Mouse (Mus musculus): Measurements from ENCODE around the gene Tlr5.
A peak's percentile ranks its signal among the peaks of the same experiment; 100 is the strongest.

The Tlr5 gene

DNA sequence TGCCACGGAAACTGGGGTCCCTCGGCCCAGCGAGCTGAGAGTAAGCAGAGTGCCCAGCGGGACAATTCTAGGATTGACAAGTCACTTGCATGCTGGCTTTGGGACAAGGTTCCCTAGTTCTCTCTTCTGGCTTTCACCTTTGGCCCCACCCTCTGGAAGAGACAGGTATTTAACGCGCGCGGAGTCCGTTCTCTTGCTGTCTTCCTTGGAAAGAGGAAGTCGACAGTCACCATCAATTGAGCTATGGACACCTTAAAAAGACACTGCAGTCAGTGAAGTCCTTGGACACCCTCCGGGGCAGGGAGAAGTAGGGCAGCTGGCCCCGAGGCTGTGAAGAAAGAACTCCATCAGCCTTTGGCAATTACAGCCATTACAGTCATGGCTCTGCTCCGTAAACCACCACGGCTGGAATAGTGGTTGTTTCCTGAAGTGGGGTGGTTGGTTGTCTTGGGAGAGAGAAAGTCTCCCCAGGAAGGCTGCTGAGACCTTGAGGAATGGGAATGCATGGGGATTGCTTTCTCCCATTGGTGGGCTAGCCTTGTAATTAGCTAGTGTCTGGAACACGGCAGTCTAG, 546 bp downstream of the Tlr5 start:
- no peak for DNase-seq

DNA sequence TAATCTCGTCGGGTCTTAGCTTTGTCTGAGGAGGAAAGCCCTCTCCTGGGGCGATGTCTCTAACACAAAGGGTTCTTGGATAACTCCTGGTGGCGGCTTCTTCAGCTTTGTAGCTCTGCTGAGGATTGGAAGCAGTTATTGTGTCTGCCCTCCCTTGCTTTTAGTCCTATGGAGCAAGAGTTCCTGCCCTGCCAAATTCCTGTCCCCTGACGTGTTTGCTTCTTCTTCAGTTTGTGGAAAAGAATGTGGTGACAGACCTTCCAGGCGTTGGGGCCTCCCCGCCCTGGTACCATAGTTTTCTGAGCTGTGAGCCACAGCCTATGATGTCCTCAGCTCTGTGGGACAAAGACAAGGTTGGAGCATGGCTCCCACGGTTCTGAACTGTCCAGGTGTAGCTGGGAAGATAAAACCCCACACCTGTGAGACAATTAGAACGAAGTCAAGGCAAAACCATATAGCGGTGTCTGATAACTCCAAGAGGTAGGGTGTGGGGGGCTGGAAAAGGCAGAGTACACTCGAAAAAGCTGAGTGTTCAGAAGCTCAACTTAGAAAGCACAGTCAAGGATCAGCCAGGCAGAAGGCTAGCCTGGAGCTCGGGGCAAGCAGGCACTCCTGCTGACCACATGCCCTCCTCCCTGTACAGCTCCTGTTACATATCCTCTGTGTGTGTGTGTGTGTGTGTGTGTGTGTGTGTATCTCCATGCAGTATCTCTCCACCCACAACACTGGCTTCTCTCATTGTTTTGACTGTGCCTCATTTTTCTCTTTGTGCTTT, 1.8 kb downstream of the Tlr5 start:
- DNase-seq: no peak

- no peak for DNase-seq
Observed at GRCm38 (mm10) chr1:182957001-182957757, 2.6 kb downstream of the Tlr5 start.

DNA sequence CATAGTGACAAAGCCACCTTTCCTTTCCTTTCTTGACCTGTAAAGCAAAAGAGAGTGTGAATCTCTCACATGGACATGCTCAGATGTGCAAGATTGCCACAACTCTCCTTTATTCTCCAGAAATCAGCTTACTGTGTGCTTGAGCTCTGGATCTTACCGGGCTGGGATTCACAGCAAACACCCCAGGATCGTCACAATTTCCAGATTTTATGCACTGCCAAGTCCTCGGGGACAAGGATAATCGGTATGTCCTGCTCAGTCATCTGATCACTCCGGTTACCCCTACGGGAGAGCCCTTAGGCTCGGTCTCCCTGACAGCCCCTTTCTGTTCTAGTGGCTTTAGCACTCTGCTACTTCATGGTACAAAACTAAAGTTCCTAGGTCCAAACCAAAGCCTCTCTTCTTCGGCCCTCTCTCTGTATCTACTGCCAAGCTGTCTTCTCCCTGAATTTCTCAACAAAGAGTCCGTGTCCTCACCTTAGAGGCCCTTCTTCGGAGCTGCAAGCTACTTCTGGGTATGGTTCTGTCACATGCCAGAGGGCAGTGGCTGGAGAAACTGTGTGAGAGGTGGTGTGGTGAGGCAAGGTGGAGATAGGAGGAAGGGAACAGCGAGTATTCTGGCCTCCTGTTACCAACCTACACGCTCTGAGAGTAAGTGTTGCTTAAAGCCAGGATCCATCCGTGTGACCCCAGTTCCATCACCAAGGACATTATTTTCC, 3.4 kb downstream of the Tlr5 start:
- DNase-seq: no peak

GRCm38 (mm10) chr1:182958824-182959223, 4.2 kb downstream of the Tlr5 start:
- DNase-seq: no peak

DNA sequence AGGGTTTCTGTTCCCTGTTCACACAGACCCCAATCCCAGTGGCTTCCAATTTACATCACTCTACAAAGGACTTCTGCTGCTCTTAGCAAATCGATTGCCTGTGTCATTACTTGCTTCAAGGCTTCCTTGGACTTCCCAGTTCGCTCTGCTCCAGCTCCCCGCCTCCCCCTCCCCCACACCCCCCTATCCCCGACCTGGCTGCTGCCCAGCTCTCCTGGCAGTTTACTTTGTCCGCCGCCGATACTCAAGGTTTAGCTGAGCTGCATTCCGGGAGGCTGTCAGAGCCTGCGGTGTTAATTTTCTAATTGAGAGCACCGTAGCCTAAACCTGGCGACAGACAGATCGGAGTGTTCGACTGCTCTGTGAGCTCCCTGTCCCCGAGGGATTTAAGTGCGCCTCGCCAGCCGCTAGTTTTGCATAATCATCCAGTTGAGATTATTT, 4.7 kb downstream of the Tlr5 start:
- peak; percentile 66 for DNase-seq

DNA sequence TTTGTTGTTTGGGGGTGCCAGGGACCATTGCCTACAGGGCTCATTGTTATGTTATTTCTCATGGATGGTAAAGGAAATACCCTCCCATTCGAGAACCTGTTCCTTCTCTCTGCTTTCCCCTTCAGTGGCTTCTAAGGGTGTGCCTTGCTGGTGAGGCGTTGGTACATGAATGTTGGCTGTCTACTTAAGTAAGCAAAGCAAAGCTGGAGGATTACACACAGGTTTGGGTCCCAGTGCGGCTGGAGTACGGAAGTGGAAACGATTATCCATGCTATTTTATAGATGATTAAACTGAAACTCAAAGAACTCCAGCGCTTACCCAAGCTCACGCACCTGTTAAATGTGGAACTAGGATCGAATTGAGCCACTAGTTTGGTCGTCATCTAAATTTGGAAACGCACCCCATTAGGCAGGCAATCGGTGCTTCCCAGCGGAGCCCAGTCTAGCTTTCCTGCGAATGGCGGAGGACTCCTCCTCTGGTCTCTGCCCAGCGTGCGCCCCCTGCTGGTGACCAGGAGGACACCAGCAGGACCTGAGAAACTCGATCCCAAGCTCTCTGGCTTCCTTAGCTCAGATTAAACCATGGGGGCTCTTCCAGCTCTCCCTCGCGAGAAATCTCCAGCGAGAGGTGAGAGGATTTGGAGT, 5.3 kb downstream of the Tlr5 start:
- DNase-seq: peak; percentile 93

DNA sequence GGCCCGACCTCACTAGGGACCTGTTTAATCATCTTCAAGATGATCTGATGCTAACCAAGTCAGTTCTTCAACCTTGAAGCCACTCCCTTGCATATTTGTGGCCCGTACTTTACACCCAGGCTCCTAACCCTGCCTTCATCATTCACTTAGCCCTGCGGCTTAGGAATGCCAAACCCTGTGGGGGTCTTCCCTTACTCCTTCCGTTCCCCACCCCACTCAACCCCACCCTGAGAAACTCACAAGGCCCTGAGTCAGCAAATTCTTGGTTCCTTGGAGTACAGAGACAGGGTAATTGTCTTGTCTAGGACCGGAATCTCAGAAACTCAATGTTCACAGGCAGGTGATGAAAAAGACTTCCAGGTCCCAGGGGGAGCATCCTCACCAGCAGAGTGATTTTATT, 6.5 kb downstream of the Tlr5 start:
- DNase-seq: no peak

DNA sequence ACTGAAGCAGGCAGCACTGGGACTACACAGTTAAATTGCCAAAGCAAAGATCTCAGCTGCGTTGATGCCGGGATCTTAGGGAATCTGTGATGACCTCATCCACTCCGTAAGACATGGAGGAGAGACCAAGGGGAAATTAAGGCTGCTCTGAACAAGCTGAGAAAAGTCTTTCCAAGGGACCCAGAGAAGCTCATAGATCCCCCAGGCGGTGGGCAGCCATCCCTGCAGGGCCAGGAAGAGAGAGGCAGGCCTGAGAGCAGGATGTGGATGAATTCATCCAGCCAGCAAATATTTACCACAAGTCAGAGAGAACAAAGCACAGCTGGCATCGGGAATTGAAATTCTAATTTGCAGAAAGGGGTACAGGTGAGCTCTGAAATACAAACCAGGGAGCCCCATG, 8.7 kb downstream of the Tlr5 start:
- no peak for DNase-seq

GRCm38 (mm10) chr1:182964855-182965466, 10.4 kb downstream of the Tlr5 start:
- DNase-seq: no peak

- no peak for DNase-seq
Observed at GRCm38 (mm10) chr1:182968732-182969131, 14.1 kb downstream of the Tlr5 start.

- no peak for DNase-seq
Observed at GRCm38 (mm10) chr1:182972240-182972639, 17.7 kb downstream of the Tlr5 start.

GRCm38 (mm10) chr1:182974826-182975225, 20.2 kb downstream of the Tlr5 start:
- DNase-seq: no peak

GRCm38 (mm10) chr1:182980702-182981101, 26.1 kb downstream of the Tlr5 start:
- DNase-seq: no peak

- peak; percentile 96 for DNase-seq
Observed at GRCm38 (mm10) chr1:182982995-182983394, 28.4 kb downstream of the Tlr5 start.

GRCm38 (mm10) chr1:182983496-182984127, 29.0 kb downstream of the Tlr5 start:
- peak; percentile 36 for DNase-seq

- DNase-seq: no peak
Observed at GRCm38 (mm10) chr1:182986243-182986642, 31.7 kb downstream of the Tlr5 start.

DNA sequence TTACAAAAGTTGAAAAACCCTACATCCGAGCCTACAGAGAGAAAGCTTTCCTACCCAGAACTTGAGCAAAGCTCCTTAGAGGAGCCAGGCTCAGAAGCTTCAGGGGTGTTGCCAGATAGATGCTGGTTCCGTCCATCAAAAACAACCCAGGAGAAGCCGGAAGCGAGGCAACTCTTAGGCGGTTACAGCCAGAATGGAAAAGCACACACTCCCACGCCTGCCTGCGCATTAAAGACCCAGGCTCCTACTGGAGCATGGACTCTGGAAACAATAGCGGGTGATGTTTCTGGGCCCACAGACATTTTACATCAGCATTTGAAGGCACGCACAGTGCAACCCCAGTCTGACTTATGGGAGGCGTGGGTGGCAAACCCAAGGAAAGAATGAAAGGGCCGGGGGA, 32.2 kb downstream of the Tlr5 start:
- DNase-seq: no peak

- DNase-seq: no peak
Observed at GRCm38 (mm10) chr1:182987801-182988200, 33.2 kb downstream of the Tlr5 start.

GRCm38 (mm10) chr1:182988646-182989045, 34.1 kb downstream of the Tlr5 start:
- no peak for DNase-seq

GRCm38 (mm10) chr1:182990092-182990762, 35.6 kb downstream of the Tlr5 start:
- no peak for DNase-seq
